Mouse (Mus musculus): Measurements from ENCODE around the gene Olfr993.

GRCm38 (mm10) chr2:85436351-85436750 lies 21.7 kb upstream of the Olfr993 start, which contains the start of gene Olfr994:
- TF ChIP-seq CTCF (IDR thresholded peaks at IDR 0.05; ENCODE audit: borderline replicate concordance, insufficient read depth, low read depth, low read length) = no peak
- no peak for TF ChIP-seq POLR2A (IDR thresholded peaks at IDR 0.05; ENCODE audit: borderline replicate concordance, insufficient read depth, low read length)

Measured in cerebellum, adult 2 months (tissue).